13 mouse cellular contexts compared by ENCODE assay signal in the genomic region with DNA sequence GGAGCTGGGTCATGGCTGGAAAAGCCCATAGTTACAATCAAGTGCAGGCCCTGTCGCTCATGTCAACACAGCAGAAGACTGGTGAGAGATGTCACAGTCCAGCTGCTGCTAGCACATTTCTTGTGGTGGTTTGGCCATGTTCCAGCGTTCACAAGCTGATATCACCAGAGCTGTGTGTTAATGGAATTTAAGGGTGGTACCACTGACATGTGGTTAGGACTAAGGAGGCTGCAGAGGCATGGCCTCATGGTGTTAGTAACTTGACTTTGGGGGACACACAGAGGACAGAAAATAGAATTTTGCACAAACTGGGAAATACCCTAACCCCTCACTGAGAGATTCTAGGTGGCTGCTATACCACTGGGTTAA. TPM values are rescaled to one million over a fixed set of nuclear protein-coding genes. Genes with fewer than 3 reads are reported as not detected.
DNase-seq lines count a peak whose midpoint lies in the region; ATAC-seq and TF ChIP-seq lines count a peak whose summit lies in the region.
"Had no signal": no experiment of that assay in that cellular context is flagged by ENCODE, and none has a peak within 500 bp of the region (broad histone marks: within the 10 kb centered on the region; RNA-seq: fewer than 3 reads in every experiment).

No protein-coding gene starts in this region.

- WGBS in heart, embryonic 12.5 days, result 20% methylated on average over 2 of the region's 2 CpGs
- 26% methylated on average over 2 of the region's 2 CpGs for WGBS in heart, adult 2 months
- WGBS in kidney, embryonic 16.5 days, result 69% methylated on average over 2 of the region's 2 CpGs

- no peak for TF ChIP-seq EP300 in heart, adult 2 months (IDR thresholded peaks at IDR 0.05; ENCODE audit: insufficient read depth, low read depth, low read length)

- no peaks in the 10 kb centered on the region for H3K79me2 ChIP-seq in heart, adult 2 months (replicated peaks; ENCODE audit: control insufficient read depth, insufficient read depth, low read length)

- intact Hi-C loops in heart, adult 2 months (cut with DNase I), result no loop called here
- intact Hi-C loops in heart, postnatal 10 days (cut with DNase I), result no loop called here

- no peak overlapping the region for H3K9ac ChIP-seq in heart, embryonic 12.5 days
- H3K9ac ChIP-seq in heart, adult 2 months (ENCODE audit: low read depth, low read length), result no peak overlapping the region
- H3K9ac ChIP-seq in kidney, embryonic 16.5 days (replicated peaks; ENCODE audit: low read length), result no peak overlapping the region
- H3K9ac ChIP-seq: midbrain, embryonic 13.5 days; neural tube, embryonic 13.5 days had no signal

- peak; percentile 54 for ATAC-seq in heart, embryonic 12.5 days (ENCODE audit: insufficient number of reproducible peaks, low FRiP score)
- no peak for ATAC-seq in kidney, embryonic 16.5 days (ENCODE audit: low FRiP score, low TSS enrichment)
- ATAC-seq: midbrain, embryonic 13.5 days had no signal

- no peaks in the 10 kb centered on the region; the same call in 1 of the 2 replicates for H3K27me3 ChIP-seq in heart, embryonic 12.5 days (replicated peaks)
- H3K27me3 ChIP-seq in heart, adult 2 months (ENCODE audit: control insufficient read depth, insufficient read depth, low read length), result no peaks in the 10 kb centered on the region
- no peaks in the 10 kb centered on the region for H3K27me3 ChIP-seq in kidney, embryonic 16.5 days (ENCODE audit: insufficient read depth, low read length)
- H3K27me3 ChIP-seq: midbrain, embryonic 13.5 days; neural tube, embryonic 13.5 days had no signal

- H3K4me3 ChIP-seq in heart, embryonic 12.5 days, result no peak overlapping the region
- H3K4me3 ChIP-seq in heart, adult 2 months, result no peak overlapping the region
- H3K4me3 ChIP-seq in kidney, embryonic 16.5 days (ENCODE audit: low read length), result no peak overlapping the region
- H3K4me3 ChIP-seq: erythroblast, embryonic 14.5 days; midbrain, embryonic 13.5 days; neural tube, embryonic 13.5 days had no signal

- peak overlapping the region; percentile 85 for H3K27ac ChIP-seq in heart, embryonic 12.5 days (ENCODE audit: poor library complexity, severe bottlenecking)
- no peak overlapping the region for H3K27ac ChIP-seq in heart, adult 2 months
- H3K27ac ChIP-seq in kidney, embryonic 16.5 days (ENCODE audit: low read length), result no peak overlapping the region
- H3K27ac ChIP-seq: kidney, postnatal 0 days; midbrain, embryonic 13.5 days; neural tube, embryonic 13.5 days had no signal

- H3K4me1 ChIP-seq in heart, embryonic 12.5 days (replicated peaks), result peaks cover 30% of the 10 kb centered on the region
- peaks cover 6% of the 10 kb centered on the region; the same call in 1 of the 2 replicates for H3K4me1 ChIP-seq in heart, adult 2 months (ENCODE audit: control insufficient read depth, insufficient read depth, low read length)
- no peaks in the 10 kb centered on the region for H3K4me1 ChIP-seq in kidney, embryonic 16.5 days (ENCODE audit: insufficient read depth, low read length)

- TF ChIP-seq CTCF in heart, adult 2 months (IDR thresholded peaks at IDR 0.05), result no peak

- no peaks in the 10 kb centered on the region for H3K9me3 ChIP-seq in heart, embryonic 12.5 days (replicated peaks)
- no peaks in the 10 kb centered on the region for H3K9me3 ChIP-seq in kidney, embryonic 16.5 days (ENCODE audit: low read length)
- H3K9me3 ChIP-seq: midbrain, embryonic 13.5 days; neural tube, embryonic 13.5 days had no signal

- no peak for DNase-seq in heart, adult 2 months
- DNase-seq in 416B (ENCODE audit: low read depth), result peak; percentile 81
- peak; percentile 62 for DNase-seq in MN1 (ENCODE audit: low spot score)
- peak; percentile 60 to 67 for DNase-seq in heart, postnatal 10 days
- no peak for DNase-seq in embryo, embryonic 9.5 days (ENCODE audit: extremely low spot score)
- DNase-seq: cerebellum, adult 11 months; left cerebral cortex, postnatal 4 days had no signal

- H3K4me2 ChIP-seq in heart, embryonic 12.5 days, result 0 out of 2 replicates have a peak overlapping the region, but pooled peaks have one; percentile 5
- H3K4me2 ChIP-seq in kidney, embryonic 16.5 days (replicated peaks; ENCODE audit: low read depth, low read length), result no peak overlapping the region
- H3K4me2 ChIP-seq: midbrain, embryonic 13.5 days; neural tube, embryonic 13.5 days had no signal

- peaks cover 46% of the 10 kb centered on the region for H3K36me3 ChIP-seq in heart, embryonic 12.5 days
- H3K36me3 ChIP-seq in heart, adult 2 months (ENCODE audit: control insufficient read depth, insufficient read depth, low read length), result no peaks in the 10 kb centered on the region
- peaks cover 17% of the 10 kb centered on the region for H3K36me3 ChIP-seq in kidney, embryonic 16.5 days (ENCODE audit: insufficient read depth, low read length)

- TF ChIP-seq POLR2A in heart, adult 2 months (IDR thresholded peaks at IDR 0.05; ENCODE audit: insufficient read depth, low read depth, low read length), result no peak

RNA-seq across cellular contexts. Expression of gene Tyk2, which starts 4.8 kb away (rescaled TPM):
- 15.3 and 17.5 TPM in 2 replicates for polyA plus RNA-seq in heart, embryonic 12.5 days (2016; fragmentation: Nextera tagmentation; extraction: Ambion mirVana)
- total RNA-seq in heart, adult 2 months (2021), result 1 to 10 TPM; 7.3 to 8.1 TPM
- polyA plus RNA-seq in heart, adult 2 months (2012; rRNA removed), result 13.5 and 13.7 TPM in 2 replicates
- total RNA-seq in heart, postnatal 10 days (2021), result 1 to 10 TPM; 8.9 to 9.5 TPM
- polyA plus RNA-seq in kidney, embryonic 16.5 days (2015; fragmentation: Nextera tagmentation; extraction: Ambion mirVana), result 16.1 and 16.3 TPM in 2 replicates

RNA-seq across cellular contexts. Expression of gene Cdc37, which starts 23.5 kb away (rescaled TPM):
- 232 and 241 TPM in 2 replicates for polyA plus RNA-seq in heart, embryonic 12.5 days (2016; fragmentation: Nextera tagmentation; extraction: Ambion mirVana)
- 100 to 1,000 TPM; 150 to 162 TPM for total RNA-seq in heart, adult 2 months (2021)
- 62.3 and 96.1 TPM in 2 replicates for polyA plus RNA-seq in heart, adult 2 months (2012; rRNA removed)
- total RNA-seq in heart, postnatal 10 days (2021), result 100 to 1,000 TPM; 167 to 169 TPM
- 359 and 386 TPM in 2 replicates for polyA plus RNA-seq in kidney, embryonic 16.5 days (2015; fragmentation: Nextera tagmentation; extraction: Ambion mirVana)

RNA-seq across cellular contexts. Expression of gene Raver1, which starts 34.4 kb away (rescaled TPM):
- 62.9 and 67.7 TPM in 2 replicates for polyA plus RNA-seq in heart, embryonic 12.5 days (2016; fragmentation: Nextera tagmentation; extraction: Ambion mirVana)
- 10 to 100 TPM; 26.3 to 27.9 TPM for total RNA-seq in heart, adult 2 months (2021)
- 27.4 and 29.1 TPM in 2 replicates for polyA plus RNA-seq in heart, adult 2 months (2012; rRNA removed)
- 10 to 100 TPM; 38.6 to 39.4 TPM for total RNA-seq in heart, postnatal 10 days (2021)
- polyA plus RNA-seq in kidney, embryonic 16.5 days (2015; fragmentation: Nextera tagmentation; extraction: Ambion mirVana), result 66.8 and 78.7 TPM in 2 replicates

RNA-seq across cellular contexts. Expression of gene Gm38431, which starts 34.4 kb away (rescaled TPM):
- polyA plus RNA-seq in heart, embryonic 12.5 days (2016; fragmentation: Nextera tagmentation; extraction: Ambion mirVana), result 1.8 and 2.0 TPM in 2 replicates
- under 1 TPM; 0.31 to 0.34 TPM for total RNA-seq in heart, adult 2 months (2021)
- 2.0 and 2.3 TPM in 2 replicates for polyA plus RNA-seq in heart, adult 2 months (2012; rRNA removed)
- total RNA-seq in heart, postnatal 10 days (2021), result under 1 TPM; 0.64 to 0.77 TPM
- 2.1 and 3.7 TPM in 2 replicates for polyA plus RNA-seq in kidney, embryonic 16.5 days (2015; fragmentation: Nextera tagmentation; extraction: Ambion mirVana)

RNA-seq across cellular contexts. Expression of gene Pde4a, which starts 39.3 kb away (rescaled TPM):
- 10.1 and 10.2 TPM in 2 replicates for polyA plus RNA-seq in heart, embryonic 12.5 days (2016; fragmentation: Nextera tagmentation; extraction: Ambion mirVana)
- total RNA-seq in heart, adult 2 months (2021), result 10 to 100 TPM; 58.9 to 60.0 TPM
- polyA plus RNA-seq in heart, adult 2 months (2012; rRNA removed), result 57.2 and 68.9 TPM in 2 replicates
- total RNA-seq in heart, postnatal 10 days (2021), result 10 to 100 TPM; 21.3 to 28.2 TPM
- 14.3 and 15.3 TPM in 2 replicates for polyA plus RNA-seq in kidney, embryonic 16.5 days (2015; fragmentation: Nextera tagmentation; extraction: Ambion mirVana)

Comparison
In these comparisons a context has a peak if more than half of its experiments do, and no peak if none do; other contexts are left out.
1. DNase-seq: peak in 416B (single experiment), MN1 (single experiment) and heart, postnatal 10 days (2 of 2); none in heart, adult 2 months (0 of 2) and embryo, embryonic 9.5 days (single experiment).